Mouse (Mus musculus) myocyte (in vitro differentiated cells): ENCODE measurements around the gene Gm37240.
A peak's percentile ranks its signal among the peaks of the same experiment; 100 is the strongest.

Experiments
- CEBPB ChIP-seq: IDR thresholded peaks from 2 replicates; pipeline ENCODE4 v1.6.1; 2011; ENCODE audit warnings: mild to moderate bottlenecking, moderate library complexity; ENCODE audit not compliant: poor library complexity, insufficient read depth, severe bottlenecking
- E2F4 ChIP-seq: IDR thresholded peaks from one replicate; pipeline ENCODE4 v1.6.1; 2011; ENCODE audit warnings: mild to moderate bottlenecking, control low read depth, moderate library complexity; ENCODE audit not compliant: insufficient read depth
- MAX ChIP-seq: IDR thresholded peaks from one replicate; pipeline ENCODE4 v1.6.1; 2011; ENCODE audit warnings: low read depth, mild to moderate bottlenecking, control low read depth
- MYOD1 ChIP-seq, 3 experiments: IDR thresholded peaks; one replicate each; pipeline ENCODE4 v1.6.1; 2011; ENCODE audit warnings: control low read depth in 2 of 3, low read depth in 2 of 3, mild to moderate bottlenecking in 2 of 3, moderate library complexity in 1 of 3; ENCODE audit not compliant: insufficient read length in 2 of 3, control insufficient read depth in 1 of 3
- MYOG ChIP-seq, 3 experiments: IDR thresholded peaks; one replicate each; pipeline ENCODE4 v1.6.1; 2011; ENCODE audit warnings: control low read depth in 2 of 3, low read depth in 2 of 3, mild to moderate bottlenecking in 2 of 3; ENCODE audit not compliant: insufficient read length in 2 of 3, control insufficient read depth in 1 of 3, insufficient read depth in 1 of 3
- POLR2A ChIP-seq: IDR thresholded peaks from one replicate; pipeline ENCODE4 v1.6.1; 2011; ENCODE audit warnings: low read depth, mild to moderate bottlenecking, control low read depth, moderate library complexity; ENCODE audit not compliant: insufficient read length
- POLR2AphosphoS2 ChIP-seq: IDR thresholded peaks from one replicate; pipeline ENCODE4 v1.6.1; 2011; ENCODE audit warnings: low read depth, control low read depth; ENCODE audit not compliant: insufficient read length
- REST ChIP-seq: IDR thresholded peaks from one replicate; pipeline ENCODE4 v1.6.1; 2011; ENCODE audit warnings: mild to moderate bottlenecking, control low read depth, moderate library complexity; ENCODE audit not compliant: insufficient read depth, insufficient read length
- SRF ChIP-seq: IDR thresholded peaks from one replicate; pipeline ENCODE4 v1.6.1; 2011; ENCODE audit warnings: low read depth; ENCODE audit not compliant: control insufficient read depth, insufficient read length
- TCF12 ChIP-seq: IDR thresholded peaks from one replicate; pipeline ENCODE4 v1.6.1; 2011; ENCODE audit warnings: mild to moderate bottlenecking, control low read depth; ENCODE audit not compliant: poor library complexity, insufficient read depth, severe bottlenecking
- USF1 ChIP-seq: IDR thresholded peaks from one replicate; pipeline ENCODE4 v1.6.1; 2011; ENCODE audit warnings: low read depth, mild to moderate bottlenecking, control low read depth, moderate library complexity

- TF ChIP-seq MAX (no peak), CEBPB (no peak), POLR2A (no peak), SRF (no peak), E2F4 (no peak), TCF12 (no peak), USF1 (no peak), MYOD1 (IDR thresholded peaks at IDR 0.05; ENCODE audit: control insufficient read depth in 1 of 3, insufficient read length in 2 of 3, low read depth in 2 of 3) (no peak), MYOG (IDR thresholded peaks at IDR 0.05; ENCODE audit: control insufficient read depth in 1 of 3, insufficient read depth in 1 of 3, insufficient read length in 2 of 3, low read depth in 2 of 3) (peak in 1 of 3 experiments; percentile 9), POLR2AphosphoS2 (no peak), REST (no peak)
Observed at GRCm38 (mm10) chr3:85393395-85393794, 493.9 kb downstream of the Gm37240 start.
